ENCODE assay signal across 10 mouse cellular contexts in genomic region chr6:100025531-100025951, GRCm38 (mm10).
DNase-seq lines count a peak whose midpoint lies in the region; ATAC-seq and TF ChIP-seq lines count a peak whose summit lies in the region.
"Had no signal": no experiment of that assay in that cellular context is flagged by ENCODE, and none has a peak within 500 bp of the region (broad histone marks: within the 10 kb centered on the region; RNA-seq: fewer than 3 reads in every experiment).

No protein-coding gene starts in this region.

- H3K9me3 ChIP-seq in embryonic facial prominence, embryonic 10.5 days: no peaks in the 10 kb centered on the region
- no peaks in the 10 kb centered on the region for H3K9me3 ChIP-seq in forebrain, embryonic 15.5 days
- H3K9me3 ChIP-seq in midbrain, embryonic 15.5 days: no peaks in the 10 kb centered on the region
- H3K9me3 ChIP-seq: heart, embryonic 13.5 days had no signal

- no peaks in the 10 kb centered on the region for H3K27me3 ChIP-seq in kidney, adult 2 months (replicated peaks; ENCODE audit: control insufficient read depth, insufficient read depth, low read length)
- H3K27me3 ChIP-seq in embryonic facial prominence, embryonic 10.5 days (replicated peaks; ENCODE audit: low read depth, poor library complexity, severe bottlenecking): peaks cover 65% of the 10 kb centered on the region
- no peaks in the 10 kb centered on the region for H3K27me3 ChIP-seq in forebrain, embryonic 15.5 days
- H3K27me3 ChIP-seq in midbrain, embryonic 15.5 days (replicated peaks): peaks cover 17% of the 10 kb centered on the region

- WGBS in kidney, adult 2 months: 68% methylated on average over 5 of the region's 5 CpGs
- WGBS in embryonic facial prominence, embryonic 10.5 days: 53% methylated on average over 5 of the region's 5 CpGs
- WGBS in forebrain, embryonic 15.5 days: 13% methylated on average over 5 of the region's 5 CpGs
- WGBS in midbrain, embryonic 15.5 days: 17% methylated on average over 5 of the region's 5 CpGs

- H3K27ac ChIP-seq in kidney, adult 2 months (ENCODE audit: insufficient read depth, low read depth, low read length): no peak overlapping the region
- H3K27ac ChIP-seq in embryonic facial prominence, embryonic 10.5 days (replicated peaks): 0 out of 2 replicates have a peak overlapping the region, but pooled peaks have one; percentile 49
- no peak overlapping the region for H3K27ac ChIP-seq in forebrain, embryonic 15.5 days (replicated peaks)
- no peak overlapping the region for H3K27ac ChIP-seq in midbrain, embryonic 15.5 days
- H3K27ac ChIP-seq: heart, embryonic 13.5 days had no signal

- no peaks in the 10 kb centered on the region for H3K4me1 ChIP-seq in kidney, adult 2 months (ENCODE audit: control insufficient read depth, insufficient read depth, low read length)
- peaks cover 23% of the 10 kb centered on the region for H3K4me1 ChIP-seq in embryonic facial prominence, embryonic 10.5 days
- H3K4me1 ChIP-seq in forebrain, embryonic 15.5 days: peaks cover 13% of the 10 kb centered on the region
- peaks cover 16% of the 10 kb centered on the region for H3K4me1 ChIP-seq in midbrain, embryonic 15.5 days
- H3K4me1 ChIP-seq: heart, embryonic 13.5 days had no signal

- no peaks in the 10 kb centered on the region for H3K36me3 ChIP-seq in kidney, adult 2 months (ENCODE audit: control insufficient read depth, insufficient read depth, low read length)
- H3K36me3 ChIP-seq in embryonic facial prominence, embryonic 10.5 days (replicated peaks): no peaks in the 10 kb centered on the region
- no peaks in the 10 kb centered on the region for H3K36me3 ChIP-seq in forebrain, embryonic 15.5 days
- H3K36me3 ChIP-seq in midbrain, embryonic 15.5 days (replicated peaks): no peaks in the 10 kb centered on the region
- H3K36me3 ChIP-seq: heart, embryonic 13.5 days had no signal

- intact Hi-C loops in heart, postnatal 25 days (cut with DNase I): no loop called here

- H3K4me2 ChIP-seq in forebrain, embryonic 15.5 days (replicated peaks): no peak overlapping the region
- H3K4me2 ChIP-seq in midbrain, embryonic 15.5 days: no peak overlapping the region
- H3K4me2 ChIP-seq: heart, embryonic 13.5 days; liver, embryonic 11.5 days had no signal

- H3K9ac ChIP-seq in forebrain, embryonic 15.5 days (replicated peaks): no peak overlapping the region
- H3K9ac ChIP-seq in midbrain, embryonic 15.5 days: no peak overlapping the region
- H3K9ac ChIP-seq: heart, embryonic 13.5 days had no signal

- TF ChIP-seq POLR2A in kidney, adult 2 months (IDR thresholded peaks at IDR 0.05; ENCODE audit: low read depth, low read length): no peak

- peak; percentile 76 for ATAC-seq in forebrain, embryonic 15.5 days (replicated peaks)
- ATAC-seq in midbrain, embryonic 15.5 days (replicated peaks): peak; percentile 89

- no peak overlapping the region for H3K4me3 ChIP-seq in kidney, adult 2 months (ENCODE audit: insufficient read depth, low read depth, low read length)
- H3K4me3 ChIP-seq in embryonic facial prominence, embryonic 10.5 days: no peak overlapping the region
- H3K4me3 ChIP-seq in forebrain, embryonic 15.5 days: no peak overlapping the region
- H3K4me3 ChIP-seq in midbrain, embryonic 15.5 days: no peak overlapping the region
- H3K4me3 ChIP-seq: heart, embryonic 13.5 days had no signal

- TF ChIP-seq CTCF in kidney, adult 2 months (conservative IDR thresholded peaks at IDR 0.05; ENCODE audit: insufficient read depth, insufficient read length, low read depth, low read length): no peak

- DNase-seq in kidney, postnatal 10 days: peak; percentile 34
- no peak for DNase-seq in kidney, adult 2 months
- DNase-seq in embryonic facial prominence, embryonic 10.5 days (ENCODE audit: low spot score): peak; percentile 37
- DNase-seq in heart, postnatal 25 days (ENCODE audit: low spot score): no peak
- no peak for DNase-seq in layer of hippocampus, adult 9-11 months
- DNase-seq: adrenal gland, postnatal 36 days had no signal

Comparison
In these comparisons a context has a peak if more than half of its experiments do, and no peak if none do; other contexts are left out.
1. DNase-seq: peak in kidney, postnatal 10 days (single experiment) and embryonic facial prominence, embryonic 10.5 days (single experiment); none in kidney, adult 2 months (single experiment), heart, postnatal 25 days (single experiment) and layer of hippocampus, adult 9-11 months (single experiment).